Mouse (Mus musculus): ENCODE measurements around the gene Mogat1. TPM values are rescaled to one million over a fixed set of nuclear protein-coding genes. Genes with fewer than 3 reads are reported as not detected.

Mogat1 gene
- 4.9 TPM for total RNA-seq (2023)

DNA sequence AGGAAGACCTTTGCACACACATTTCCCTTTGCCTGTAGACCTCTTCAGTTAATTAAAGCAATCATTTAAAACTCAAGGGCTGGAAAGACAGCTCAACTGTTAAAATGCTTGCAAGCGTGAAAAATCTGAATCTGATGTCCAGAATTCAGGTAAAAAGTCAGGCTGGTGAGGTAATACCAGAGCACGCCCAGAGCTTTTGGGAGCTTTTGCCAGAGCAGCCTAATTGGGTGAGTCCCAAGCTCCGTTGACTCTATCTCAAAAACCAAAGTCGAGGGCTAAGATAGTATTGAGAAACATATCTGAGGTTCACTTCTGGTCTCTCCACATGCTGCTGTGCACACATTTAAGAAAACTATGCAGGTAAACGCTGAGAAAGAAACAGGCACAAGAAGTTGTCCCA lies at the start of gene Mogat1:
Mogat1 (plus strand) TSS at position 130 of the 400 bp plus-strand sequence.

DNA sequence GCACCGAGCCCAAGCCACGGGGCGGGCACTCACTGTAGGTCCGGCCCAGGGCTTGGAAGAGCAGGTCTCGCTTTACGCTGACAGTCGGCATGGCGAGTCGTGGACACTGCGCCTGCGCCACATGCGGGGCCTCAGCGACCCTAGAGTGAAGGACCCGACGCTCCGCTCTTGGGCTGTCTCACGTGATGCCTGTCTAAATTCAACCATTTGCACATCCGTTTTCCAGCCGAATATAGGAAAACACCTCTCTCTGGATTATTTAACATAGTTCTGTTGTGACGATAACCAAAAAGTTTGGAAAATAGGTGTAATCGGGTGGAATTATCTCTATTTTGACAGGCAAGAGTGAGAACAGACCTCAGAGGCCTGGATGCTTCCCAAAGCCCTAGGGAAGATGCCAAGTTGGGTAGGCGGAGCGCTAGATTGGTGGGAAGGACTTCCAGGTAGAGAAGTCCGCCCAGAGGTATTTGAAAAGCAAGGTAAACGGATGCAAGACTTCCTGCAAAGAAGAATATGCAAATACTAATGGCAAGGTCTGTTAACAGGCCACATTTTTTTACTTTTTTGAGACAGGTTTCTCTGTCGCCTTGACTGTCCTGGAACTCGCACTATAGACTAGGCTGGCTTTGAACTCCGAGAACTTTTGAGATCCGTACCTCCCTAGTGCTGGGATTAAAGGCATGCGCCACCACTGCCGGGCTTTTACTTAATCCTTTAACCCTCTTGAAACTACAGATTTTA lies 21.9 kb upstream of the Mogat1 start, which contains the start of gene Farsb:
Farsb (minus strand) TSS at position 146 of the 741 bp plus-strand sequence.

GRCm38 (mm10) chr1:78511621-78512160 lies 900 bp downstream of the Mogat1 start, which contains the start of gene BC035947:
TSS of gene BC035947 (minus strand) at chr1:78512158.

Other genes starting within 250 kb of the Mogat1 start
- not detected for gene Sgpp2, start 200.6 kb upstream of the Mogat1 start, total RNA-seq (2023)
- 58.7 TPM for gene Farsb, start 22.1 kb upstream of the Mogat1 start, total RNA-seq (2023)
- not detected for gene BC035947, start 1.2 kb downstream of the Mogat1 start, total RNA-seq (2023)
- gene Acsl3, start 146.8 kb downstream of the Mogat1 start, total RNA-seq (2023) = 7.5 TPM
- gene Utp14b, start 147.0 kb downstream of the Mogat1 start, total RNA-seq (2023) = 22.3 TPM